ENCODE assay signal across 15 mouse cellular contexts in the genomic region with DNA sequence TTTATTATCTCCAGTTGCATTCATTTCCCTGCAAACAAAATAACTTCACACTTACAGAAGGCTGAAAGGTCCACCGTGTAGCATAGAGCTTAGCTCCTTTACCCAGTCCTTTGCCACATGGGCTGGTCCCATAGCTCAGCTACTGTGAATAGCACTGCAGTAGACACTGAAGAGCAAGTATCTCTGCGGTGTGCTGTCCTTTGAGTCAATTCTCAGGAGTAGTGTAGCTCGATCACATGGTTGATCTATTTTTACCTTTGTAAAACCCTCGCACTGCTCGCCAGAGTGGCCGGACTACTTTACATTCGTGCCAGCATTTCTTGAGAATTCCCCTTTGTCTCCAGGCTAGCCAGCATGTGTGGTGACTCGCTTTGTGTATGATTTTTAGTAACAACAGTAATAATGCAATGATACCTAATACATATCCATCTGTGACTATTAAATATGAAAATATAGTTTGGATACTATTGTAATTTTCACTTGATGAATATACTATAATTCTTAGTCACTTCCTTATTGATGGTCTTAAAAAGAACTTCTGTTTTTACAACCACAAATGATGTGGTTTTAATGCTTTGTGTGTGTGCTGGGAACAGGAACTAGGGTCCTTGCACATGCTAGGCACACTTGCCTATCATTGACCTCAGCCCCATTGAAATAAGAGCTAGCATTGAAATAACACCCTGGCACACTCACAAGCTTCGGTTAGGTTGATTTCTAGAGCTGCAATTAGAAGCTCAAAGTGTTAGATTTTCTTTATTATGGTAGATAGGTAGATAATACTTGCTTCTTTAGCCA.
"Had no signal": no experiment of that assay in that cellular context is flagged by ENCODE, and none has a peak within 500 bp of the region (broad histone marks: within the 10 kb centered on the region; RNA-seq: fewer than 3 reads in every experiment).

No protein-coding gene starts in this region.

- H3K4me1 ChIP-seq: limb, embryonic 12.5 days; stomach, embryonic 15.5 days had no signal

- H3K9ac ChIP-seq: limb, embryonic 12.5 days; liver, embryonic 14.5 days; stomach, embryonic 15.5 days had no signal

- H3K4me2 ChIP-seq: limb, embryonic 12.5 days; stomach, embryonic 15.5 days had no signal

- H3K36me3 ChIP-seq: limb, embryonic 12.5 days; stomach, embryonic 15.5 days had no signal

- H3K9me3 ChIP-seq: limb, embryonic 12.5 days; stomach, embryonic 15.5 days had no signal

- H3K4me3 ChIP-seq: limb, embryonic 12.5 days; stomach, embryonic 15.5 days had no signal

- DNase-seq: kidney, adult 9 months; kidney, postnatal 36 days; layer of hippocampus, adult 9-11 months; layer of hippocampus, postnatal 36 days; liver; lung, adult 2 months; lung, postnatal 36 days; right cerebral cortex, postnatal 14 days; thymus, adult 2 months; thymus, postnatal 25 days had no signal

- H3K27me3 ChIP-seq: limb, embryonic 12.5 days; stomach, embryonic 15.5 days had no signal

- H3K27ac ChIP-seq: kidney, postnatal 0 days; limb, embryonic 12.5 days; liver, embryonic 14.5 days; stomach, embryonic 15.5 days had no signal

- ATAC-seq: lung, postnatal 0 days had no signal
